Mouse (Mus musculus): ENCODE measurements around the gene Spint2. TPM values are rescaled to one million over a fixed set of nuclear protein-coding genes. Genes with fewer than 3 reads are reported as not detected.

Spint2 gene
- polyA plus RNA-seq, 1 experiment from 2014 or later = 34.0 TPM

- 74% methylated on average over 6 of the region's 6 CpGs for WGBS (ENCODE audit: insufficient replicate concordance)
- peaks cover 26% of the 10 kb centered on the region for H3K27me3 ChIP-seq
- no peaks in the 10 kb centered on the region for H3K9me3 ChIP-seq (replicated peaks)
- H3K4me1 ChIP-seq (replicated peaks) = peaks cover 26% of the 10 kb centered on the region
- no peak overlapping the region for H3K27ac ChIP-seq (replicated peaks)
- no peak overlapping the region for H3K4me3 ChIP-seq (replicated peaks)
- no peak overlapping the region for H3K9ac ChIP-seq
- peak overlapping the region; percentile 88; the same call in 1 of the 2 replicates for H3K4me2 ChIP-seq
- no peaks in the 10 kb centered on the region for H3K36me3 ChIP-seq (replicated peaks)
- no peak for ATAC-seq (ENCODE audit: insufficient read depth)
Observed at GRCm38 (mm10) chr7:29289856-29290255, 8.1 kb upstream of the Spint2 start.

- no peak within 1 kb of the TSS; the same call in 1 of the 2 replicates for H3K9ac ChIP-seq
- H3K4me2 ChIP-seq = peak within 1 kb of the TSS; percentile 88
- no peaks in the 10 kb centered on the region for H3K9me3 ChIP-seq (replicated peaks)
- H3K27me3 ChIP-seq = peaks cover 26% of the 10 kb centered on the region
- ATAC-seq (ENCODE audit: insufficient read depth) = peak; percentile 63
- H3K27ac ChIP-seq (replicated peaks) = no peak within 1 kb of the TSS
- 2% methylated on average over 59 of the region's 59 CpGs for WGBS (ENCODE audit: insufficient replicate concordance)
- H3K4me3 ChIP-seq (replicated peaks) = peak within 1 kb of the TSS; percentile 61
- H3K4me1 ChIP-seq (replicated peaks) = peaks cover 26% of the 10 kb centered on the region
- no peaks in the 10 kb centered on the region for H3K36me3 ChIP-seq (replicated peaks)
Observed at GRCm38 (mm10) chr7:29288942-29289638, 7.4 kb upstream of the Spint2 start, which contains the start of gene Ppp1r14a. TSS of gene Ppp1r14a (plus strand) at chr7:29289308.

- no peak overlapping the region for H3K9ac ChIP-seq
- peaks cover 22% of the 10 kb centered on the region for H3K4me1 ChIP-seq (replicated peaks)
- H3K36me3 ChIP-seq (replicated peaks) = no peaks in the 10 kb centered on the region
- no peak overlapping the region for H3K4me2 ChIP-seq
- H3K9me3 ChIP-seq (replicated peaks) = no peaks in the 10 kb centered on the region
- peaks cover 26% of the 10 kb centered on the region for H3K27me3 ChIP-seq
- 72% methylated on average over 2 of the region's 2 CpGs for WGBS (ENCODE audit: insufficient replicate concordance)
- no peak for ATAC-seq (ENCODE audit: insufficient read depth)
- H3K27ac ChIP-seq (replicated peaks) = no peak overlapping the region
- no peak overlapping the region for H3K4me3 ChIP-seq (replicated peaks)
Observed at GRCm38 (mm10) chr7:29288079-29288478, 6.4 kb upstream of the Spint2 start.

- H3K4me3 ChIP-seq (replicated peaks) = no peak overlapping the region
- no peaks in the 10 kb centered on the region for H3K9me3 ChIP-seq (replicated peaks)
- 72% methylated on average over 7 of the region's 7 CpGs for WGBS (ENCODE audit: insufficient replicate concordance)
- peaks cover 17% of the 10 kb centered on the region for H3K4me1 ChIP-seq (replicated peaks)
- H3K27me3 ChIP-seq = peaks cover 31% of the 10 kb centered on the region
- ATAC-seq (ENCODE audit: insufficient read depth) = no peak
- no peak overlapping the region for H3K4me2 ChIP-seq
- no peak overlapping the region for H3K27ac ChIP-seq (replicated peaks)
- H3K36me3 ChIP-seq (replicated peaks) = no peaks in the 10 kb centered on the region
- H3K9ac ChIP-seq = no peak overlapping the region
Observed at GRCm38 (mm10) chr7:29287481-29287880, 5.8 kb upstream of the Spint2 start.

- H3K27me3 ChIP-seq = peaks cover 37% of the 10 kb centered on the region
- no peak overlapping the region for H3K9ac ChIP-seq
- no peaks in the 10 kb centered on the region for H3K36me3 ChIP-seq (replicated peaks)
- no peak for ATAC-seq (ENCODE audit: insufficient read depth)
- H3K9me3 ChIP-seq (replicated peaks) = no peaks in the 10 kb centered on the region
- H3K27ac ChIP-seq (replicated peaks) = no peak overlapping the region
- H3K4me3 ChIP-seq (replicated peaks) = no peak overlapping the region
- WGBS (ENCODE audit: insufficient replicate concordance) = 66% methylated on average over 6 of the region's 6 CpGs
- H3K4me1 ChIP-seq (replicated peaks) = peaks cover 37% of the 10 kb centered on the region
- no peak overlapping the region for H3K4me2 ChIP-seq
Observed at GRCm38 (mm10) chr7:29284523-29284922, 2.8 kb upstream of the Spint2 start.

DNA sequence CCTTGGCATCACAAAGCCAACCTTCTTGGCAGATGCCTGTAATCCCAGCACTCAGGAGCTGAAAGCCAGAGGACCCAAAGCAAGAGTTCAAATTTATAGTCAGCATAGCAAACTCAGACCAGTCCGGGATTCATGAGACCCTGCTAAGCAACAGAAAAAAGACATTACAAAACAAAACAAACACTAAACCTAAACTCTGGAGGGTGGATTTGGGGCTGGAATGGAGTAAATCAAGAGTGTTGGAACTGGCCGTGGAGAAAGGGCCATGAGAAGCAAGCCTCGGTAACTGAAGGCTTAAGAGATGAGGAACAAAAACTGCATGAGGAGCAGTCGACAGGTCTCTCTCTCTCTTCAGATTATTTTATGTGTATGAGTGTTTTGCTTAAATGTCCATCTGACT lies 2.2 kb upstream of the Spint2 start:
- Histone ChIP-seq H3K36me3 (replicated peaks) (no peaks in the 10 kb centered on the region), H3K27ac (replicated peaks) (no peak overlapping the region), H3K4me3 (replicated peaks) (no peak overlapping the region), H3K9ac (no peak overlapping the region), H3K4me1 (replicated peaks) (peaks cover 31% of the 10 kb centered on the region), H3K27me3 (peaks cover 31% of the 10 kb centered on the region), H3K9me3 (replicated peaks) (no peaks in the 10 kb centered on the region), H3K4me2 (no peak overlapping the region)
- no peak for ATAC-seq (ENCODE audit: insufficient read depth)
- 60% methylated on average over 4 of the region's 4 CpGs for WGBS (ENCODE audit: insufficient replicate concordance)

DNA sequence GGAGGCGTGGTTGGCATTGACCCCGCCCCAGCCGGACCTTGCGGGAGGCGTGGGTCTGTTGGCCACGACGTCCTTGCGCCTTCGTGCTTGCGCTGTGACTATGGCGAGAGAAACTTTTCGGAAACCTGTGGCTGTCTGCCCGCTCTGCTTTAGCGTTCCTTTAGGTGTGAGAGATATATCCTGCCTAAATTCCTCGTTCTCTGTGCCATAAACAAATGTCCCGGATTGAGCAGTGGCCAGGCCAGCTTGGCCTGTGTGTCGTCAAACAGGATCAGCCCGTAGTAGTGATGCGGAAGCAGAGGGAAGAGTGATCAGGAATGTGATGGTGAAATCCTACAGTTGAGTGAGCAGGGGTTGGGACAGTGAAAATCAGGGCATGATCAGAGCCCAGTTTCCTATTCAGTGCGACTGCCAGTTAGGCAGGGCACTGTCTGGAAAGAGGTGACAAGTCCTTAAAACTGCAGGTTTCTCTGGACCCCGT lies 402 bp upstream of the Spint2 start:
- 13% methylated on average over 21 of the region's 21 CpGs for WGBS (ENCODE audit: insufficient replicate concordance)
- Histone ChIP-seq H3K27ac (replicated peaks) (no peak overlapping the region), H3K36me3 (replicated peaks) (no peaks in the 10 kb centered on the region), H3K4me2 (peak overlapping the region; percentile 91), H3K9me3 (replicated peaks) (no peaks in the 10 kb centered on the region), H3K4me3 (replicated peaks) (peak overlapping the region; percentile 58), H3K4me1 (replicated peaks) (peaks cover 27% of the 10 kb centered on the region), H3K27me3 (peaks cover 26% of the 10 kb centered on the region), H3K9ac (peak overlapping the region; percentile 56; the same call in 1 of the 2 replicates)
- ATAC-seq (ENCODE audit: insufficient read depth) = peak; percentile 13; the same call in 1 of the 2 replicates

DNA sequence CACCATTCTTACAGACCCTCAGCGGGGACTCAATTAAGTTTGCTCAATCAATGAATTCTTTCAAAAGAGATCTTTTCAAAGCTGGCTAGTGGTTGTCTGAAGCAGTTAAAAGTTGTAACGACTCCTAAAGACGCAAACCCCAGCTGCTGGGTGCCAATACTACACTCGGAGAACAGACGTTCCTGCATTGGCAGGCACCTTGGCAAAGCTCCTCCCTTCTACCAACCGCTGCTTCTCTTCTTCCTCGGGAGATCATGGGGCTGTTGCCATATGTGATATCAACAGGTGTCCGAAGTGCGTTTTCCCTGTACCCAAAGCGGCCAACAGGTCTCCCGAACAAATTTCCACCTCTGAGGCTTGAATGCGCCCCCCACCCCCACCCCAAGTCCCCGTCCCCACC lies 911 bp downstream of the Spint2 start:
- no peak for ATAC-seq (ENCODE audit: insufficient read depth)
- peak overlapping the region; percentile 56 for H3K9ac ChIP-seq
- H3K9me3 ChIP-seq (replicated peaks) = no peaks in the 10 kb centered on the region
- peaks cover 27% of the 10 kb centered on the region for H3K4me1 ChIP-seq (replicated peaks)
- 12% methylated on average over 13 of the region's 13 CpGs for WGBS (ENCODE audit: insufficient replicate concordance)
- H3K27ac ChIP-seq (replicated peaks) = no peak overlapping the region
- peak overlapping the region; percentile 91 for H3K4me2 ChIP-seq
- peaks cover 24% of the 10 kb centered on the region for H3K27me3 ChIP-seq
- no peaks in the 10 kb centered on the region for H3K36me3 ChIP-seq (replicated peaks)
- peak overlapping the region; percentile 58 for H3K4me3 ChIP-seq (replicated peaks)

DNA sequence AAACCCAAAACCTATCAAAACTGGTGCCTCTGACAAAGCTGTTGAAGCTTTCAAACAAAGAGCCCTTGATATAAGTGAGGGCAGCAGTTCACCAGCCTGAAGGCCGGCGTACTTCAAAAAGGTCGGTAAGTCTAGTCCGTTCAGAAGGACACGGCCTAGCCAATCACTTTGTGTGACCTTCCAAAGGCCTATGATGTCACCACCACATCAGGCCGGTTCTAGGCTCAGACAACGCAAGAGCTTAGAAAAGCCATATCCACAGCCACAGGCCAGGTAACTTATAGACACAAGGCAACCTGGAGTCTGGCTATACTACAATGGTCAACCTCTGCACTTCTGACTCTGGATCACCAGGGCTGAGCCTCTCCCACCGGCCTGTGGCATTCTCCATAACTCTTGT lies 1.8 kb downstream of the Spint2 start:
- Histone ChIP-seq H3K4me2 (peak overlapping the region; percentile 91; the same call in 1 of the 2 replicates), H3K4me3 (replicated peaks) (no peak overlapping the region), H3K4me1 (replicated peaks) (peaks cover 27% of the 10 kb centered on the region), H3K27me3 (peaks cover 24% of the 10 kb centered on the region), H3K9ac (no peak overlapping the region), H3K36me3 (replicated peaks) (no peaks in the 10 kb centered on the region), H3K9me3 (replicated peaks) (no peaks in the 10 kb centered on the region), H3K27ac (replicated peaks) (no peak overlapping the region)
- WGBS (ENCODE audit: insufficient replicate concordance) = 68% methylated on average over 8 of the region's 8 CpGs
- ATAC-seq (ENCODE audit: insufficient read depth) = no peak

DNA sequence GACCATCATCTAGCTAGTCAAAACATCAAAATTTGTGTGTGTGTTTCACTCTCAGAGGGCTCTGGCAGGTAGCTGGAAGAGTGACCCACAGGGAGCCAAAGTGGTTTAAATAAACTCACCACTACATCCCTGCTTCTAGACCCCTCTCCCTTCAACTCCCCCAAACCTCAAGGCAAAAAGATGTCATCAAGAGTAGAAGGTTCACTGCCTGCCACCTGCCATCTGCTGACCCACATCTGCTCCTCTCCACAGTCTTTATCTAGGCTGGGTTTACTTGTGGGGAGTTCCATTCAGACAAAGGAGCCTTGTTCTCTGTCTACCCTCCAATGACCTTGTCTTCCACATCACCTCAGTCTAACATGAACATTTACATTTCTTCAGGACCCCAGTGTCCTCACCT lies 2.5 kb downstream of the Spint2 start:
- no peak overlapping the region for H3K4me3 ChIP-seq (replicated peaks)
- H3K4me1 ChIP-seq (replicated peaks) = peaks cover 27% of the 10 kb centered on the region
- H3K9me3 ChIP-seq (replicated peaks) = no peaks in the 10 kb centered on the region
- H3K36me3 ChIP-seq (replicated peaks) = no peaks in the 10 kb centered on the region
- no peak overlapping the region for H3K4me2 ChIP-seq
- peaks cover 24% of the 10 kb centered on the region for H3K27me3 ChIP-seq
- ATAC-seq (ENCODE audit: insufficient read depth) = no peak
- H3K27ac ChIP-seq (replicated peaks) = no peak overlapping the region
- no peak overlapping the region for H3K9ac ChIP-seq

DNA sequence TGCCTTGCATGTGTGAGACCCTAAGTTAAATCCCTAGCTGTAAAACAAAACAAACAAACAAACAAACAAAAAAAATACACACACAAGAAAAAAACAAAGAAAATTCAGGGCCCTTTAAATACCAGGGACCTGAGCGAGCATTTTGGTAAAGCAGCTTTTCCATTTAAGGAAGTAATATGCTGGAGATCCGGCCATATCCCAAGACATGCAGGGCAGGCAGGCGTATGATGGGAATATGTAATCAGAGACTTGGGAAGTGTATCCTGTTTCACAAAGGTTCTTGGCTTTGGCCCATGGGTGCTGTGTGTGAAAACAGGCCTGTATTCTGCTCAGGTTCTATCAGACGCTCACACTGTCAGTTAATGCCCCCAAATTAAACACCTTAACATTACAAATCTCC lies 4.2 kb downstream of the Spint2 start:
- Histone ChIP-seq H3K27me3 (peaks cover 20% of the 10 kb centered on the region), H3K4me3 (replicated peaks) (no peak overlapping the region), H3K4me2 (no peak overlapping the region), H3K36me3 (replicated peaks) (no peaks in the 10 kb centered on the region), H3K4me1 (replicated peaks) (peaks cover 27% of the 10 kb centered on the region), H3K9me3 (replicated peaks) (no peaks in the 10 kb centered on the region), H3K27ac (replicated peaks) (no peak overlapping the region), H3K9ac (no peak overlapping the region)
- no peak for ATAC-seq (ENCODE audit: insufficient read depth)
- 68% methylated on average over 4 of the region's 4 CpGs for WGBS (ENCODE audit: insufficient replicate concordance)

DNA sequence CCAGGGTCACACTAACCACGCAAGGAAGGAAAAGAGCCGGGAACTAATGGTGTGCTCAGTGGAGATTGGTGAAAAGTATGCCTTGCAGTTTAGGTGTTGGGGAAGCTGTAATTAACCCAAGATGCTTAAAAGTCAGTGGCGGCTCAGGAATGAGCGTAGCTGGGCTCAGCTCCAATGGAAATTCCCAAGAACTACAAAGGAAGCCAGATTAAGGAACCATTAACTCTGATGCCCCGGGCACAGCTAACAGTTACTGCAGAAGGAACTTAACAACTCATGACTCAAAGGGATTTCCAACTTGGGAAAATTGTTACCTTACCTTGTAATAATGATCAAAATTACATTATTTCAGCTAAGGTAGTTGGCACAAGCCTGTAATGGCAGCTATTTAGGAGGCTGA lies 5.0 kb downstream of the Spint2 start:
- ATAC-seq (ENCODE audit: insufficient read depth) = no peak
- 65% methylated on average over 5 of the region's 5 CpGs for WGBS (ENCODE audit: insufficient replicate concordance)
- H3K27ac ChIP-seq (replicated peaks) = no peak overlapping the region

More for the DNA sequence above, 5.0 kb downstream of the Spint2 start:
- Histone ChIP-seq H3K4me1 (replicated peaks) (peaks cover 20% of the 10 kb centered on the region), H3K4me2 (no peak overlapping the region), H3K4me3 (replicated peaks) (no peak overlapping the region), H3K27me3 (peaks cover 12% of the 10 kb centered on the region), H3K9me3 (replicated peaks) (no peaks in the 10 kb centered on the region), H3K9ac (no peak overlapping the region), H3K36me3 (replicated peaks) (no peaks in the 10 kb centered on the region)

Measured in liver, embryonic 15.5 days (tissue).